Mouse (Mus musculus) heart, embryonic 13.5 days (tissue): Measurements from ENCODE around the gene Popdc3. TPM values are rescaled to one million over a fixed set of nuclear protein-coding genes. Genes with fewer than 3 reads are reported as not detected.

ENCODE experiments used
- ATAC-seq: fragments of 200-750 bp; cut with Nextera tagmentation; 2 replicates; pipeline ENCODE4 v1.8.0; 2017; ENCODE audit warnings: moderate TSS enrichment; ENCODE audit not compliant: insufficient number of reproducible peaks, low FRiP score, low TSS enrichment; ENCODE audit errors: extremely low read depth
- H3K27ac ChIP-seq: fragments of 300-500 bp; sonication (generic); replicated peaks from 2 replicates; pipeline ENCODE4 v1.5.1; 2015; ENCODE audit warnings: moderate library complexity, mild to moderate bottlenecking, inconsistent platforms
- H3K27me3 ChIP-seq: fragments of 300-500 bp; sonication (generic); replicated peaks from 2 replicates; pipeline ENCODE4 v1.6.1; 2015; ENCODE audit warnings: mild to moderate bottlenecking, inconsistent platforms
- H3K36me3 ChIP-seq: fragments of 300-500 bp; sonication (generic); 2 replicates; pipeline ENCODE4 v1.6.1; 2015; ENCODE audit warnings: mild to moderate bottlenecking, inconsistent platforms
- H3K4me1 ChIP-seq: fragments of 300-500 bp; sonication (generic); 2 replicates; pipeline ENCODE4 v1.6.1; 2015; ENCODE audit warnings: inconsistent platforms
- H3K4me2 ChIP-seq: fragments of 300-500 bp; sonication (generic); 2 replicates; pipeline ENCODE4 v1.6.1; 2015; ENCODE audit warnings: inconsistent platforms, mild to moderate bottlenecking, moderate library complexity
- H3K4me3 ChIP-seq: fragments of 300-500 bp; sonication (generic); 2 replicates; pipeline ENCODE4 v1.5.1; 2015; ENCODE audit warnings: moderate library complexity, mild to moderate bottlenecking, inconsistent platforms
- H3K9ac ChIP-seq: fragments of 300-500 bp; sonication (generic); 2 replicates; pipeline ENCODE4 v1.6.1; 2015; ENCODE audit warnings: inconsistent platforms, mild to moderate bottlenecking, moderate library complexity
- H3K9me3 ChIP-seq: fragments of 300-500 bp; sonication (generic); 2 replicates; pipeline ENCODE4 v1.6.1; 2016; ENCODE audit warnings: inconsistent platforms
- WGBS: fragments of 180-500 bp; shearing (Covaris S2); methylation state at CpG from one replicate; pipeline ENCODE4 v1.1.7; 2015; ENCODE audit warnings: mixed read lengths; 5-methylcytosine and 5-hydroxymethylcytosine counted together
- polyA plus RNA-seq: library from polyadenylated mRNA; unstranded; fragments of >200 nt; fragmentation: Nextera tagmentation; extraction: Ambion mirVana; gene quantifications from 2 replicates; pipeline ENCODE4 v1.2.1, GENCODE M21; 2015

The Popdc3 gene
- polyA plus RNA-seq, 1 experiment from 2014 or later: 32.2 TPM

DNA sequence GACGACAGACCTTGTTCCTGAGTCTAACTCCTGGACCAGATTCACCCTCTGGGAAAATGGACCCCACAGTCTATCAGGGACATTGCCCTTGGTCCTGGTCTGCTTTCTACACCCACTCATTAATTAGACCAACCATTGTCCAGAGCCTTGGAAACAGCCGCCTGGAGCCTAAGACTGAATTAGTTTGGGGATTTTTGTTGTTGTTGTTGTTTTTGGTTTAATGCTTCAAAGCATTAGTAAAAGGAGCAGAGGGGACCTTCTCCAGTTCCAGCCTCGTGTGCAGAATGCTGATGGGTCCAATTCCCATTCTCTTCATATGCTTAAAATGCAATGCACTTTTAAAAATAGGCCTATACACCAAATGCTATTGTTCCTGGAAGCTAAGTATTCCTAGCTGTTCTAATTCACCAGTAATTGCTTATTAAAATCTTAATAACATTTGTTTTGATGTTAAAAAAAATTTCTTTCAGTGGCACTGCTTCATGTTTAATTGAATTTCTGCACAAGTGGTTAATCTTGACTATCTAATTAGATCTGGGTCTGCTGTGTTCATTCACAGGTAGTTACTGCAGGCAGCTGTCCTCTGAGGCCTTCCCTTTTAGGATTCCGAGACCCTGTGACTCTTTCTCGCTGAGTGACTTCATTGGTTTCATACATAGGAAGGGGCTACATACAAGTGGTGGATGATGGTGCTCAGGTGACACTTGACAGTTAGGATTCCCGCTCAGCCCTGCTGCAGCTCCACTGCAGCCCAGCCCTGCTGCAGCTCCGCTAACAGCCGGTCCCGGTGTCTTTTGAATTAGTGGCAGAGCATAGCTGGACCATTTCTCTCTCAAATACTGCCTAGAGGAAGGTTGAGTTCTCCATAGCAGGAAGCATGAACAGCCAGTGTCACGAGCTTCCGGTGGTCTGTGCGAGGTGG, 25.9 kb upstream of the Popdc3 start:
- ATAC-seq: no peak
- Histone ChIP-seq H3K4me1 (peaks cover 32% of the 10 kb centered on the region), H3K27me3 (no peaks in the 10 kb centered on the region), H3K4me2 (no peak overlapping the region), H3K36me3 (peaks cover 90% of the 10 kb centered on the region), H3K9me3 (no peaks in the 10 kb centered on the region), H3K27ac (no peak overlapping the region), H3K4me3 (no peak overlapping the region), H3K9ac (no peak overlapping the region)
- WGBS: 90% methylated on average over 12 of the region's 12 CpGs

DNA sequence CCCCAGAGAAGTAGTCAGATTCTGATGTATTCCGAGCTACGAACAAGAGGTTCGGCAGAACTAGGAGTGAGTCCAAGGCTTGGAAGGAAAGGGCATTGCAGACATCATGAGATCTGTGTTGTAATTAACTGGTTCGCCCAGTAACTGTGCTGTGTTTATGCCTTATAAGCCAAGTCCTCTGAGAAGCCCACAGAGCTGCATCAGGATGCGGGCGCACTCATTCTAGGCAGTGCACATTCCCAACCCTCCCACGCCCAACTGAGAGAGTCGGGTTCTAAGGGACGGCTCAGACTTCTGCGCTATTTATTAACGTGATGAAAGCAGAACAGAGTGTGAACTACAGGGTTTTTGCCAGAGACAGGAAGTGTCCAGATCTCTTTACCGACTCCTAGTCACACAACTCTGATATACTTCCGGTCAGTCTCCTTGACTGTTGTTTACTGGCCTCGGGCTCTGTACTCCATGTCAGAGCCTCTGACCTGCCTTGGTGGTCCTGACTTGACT, 23.3 kb upstream of the Popdc3 start:
- peaks cover 19% of the 10 kb centered on the region for H3K4me1 ChIP-seq
- H3K4me3 ChIP-seq: no peak overlapping the region
- no peak for ATAC-seq
- no peak overlapping the region for H3K4me2 ChIP-seq
- H3K27ac ChIP-seq: no peak overlapping the region
- no peaks in the 10 kb centered on the region for H3K27me3 ChIP-seq
- H3K36me3 ChIP-seq: peaks cover 97% of the 10 kb centered on the region
- no peak overlapping the region for H3K9ac ChIP-seq
- no peaks in the 10 kb centered on the region for H3K9me3 ChIP-seq
- WGBS: 63% methylated on average over 14 of the region's 14 CpGs

DNA sequence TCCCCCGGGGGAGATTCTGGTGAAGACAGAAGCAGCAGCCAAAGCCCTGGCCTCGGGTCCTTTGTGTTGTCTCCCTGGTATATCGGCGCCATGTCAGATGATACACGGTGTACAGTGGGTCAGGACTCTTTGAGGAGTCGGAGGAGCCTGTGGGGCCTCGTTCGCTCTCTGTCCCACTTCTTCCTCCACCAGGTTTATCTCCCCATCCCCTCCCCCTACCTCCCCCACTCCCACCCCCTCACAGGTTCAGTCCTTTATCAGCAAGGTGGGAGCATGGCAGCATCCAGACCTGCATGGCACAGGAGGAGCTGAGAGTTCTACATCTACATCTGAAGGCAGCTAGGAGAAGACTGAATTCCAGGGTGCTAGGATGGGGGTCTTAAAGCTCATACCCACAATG, 12.0 kb upstream of the Popdc3 start:
- H3K27me3 ChIP-seq: no peaks in the 10 kb centered on the region

DNA sequence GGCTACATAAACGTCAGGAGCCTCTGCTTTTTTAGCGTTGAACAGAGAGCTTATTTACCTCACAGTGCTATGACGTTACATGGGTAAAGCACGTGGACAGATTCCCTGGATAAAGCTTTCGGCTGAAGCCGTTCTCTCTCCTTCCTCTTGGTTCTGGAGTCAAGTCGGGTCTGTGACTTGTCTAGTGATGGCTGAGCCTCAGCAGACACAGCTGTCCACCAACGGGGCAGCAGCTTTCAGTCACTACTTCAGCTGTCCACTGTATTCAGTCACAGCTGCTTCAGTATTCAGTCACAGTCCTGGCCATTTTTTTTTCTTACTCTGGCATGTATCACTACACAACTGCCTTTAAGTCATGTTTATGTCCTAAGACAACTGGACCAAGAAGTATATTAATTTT, 4.0 kb upstream of the Popdc3 start:
- peaks cover 7% of the 10 kb centered on the region; the same call in 1 of the 2 replicates for H3K9me3 ChIP-seq
- H3K27ac ChIP-seq: no peak overlapping the region
- no peak overlapping the region for H3K4me2 ChIP-seq
- H3K9ac ChIP-seq: no peak overlapping the region
- H3K4me1 ChIP-seq: no peaks in the 10 kb centered on the region
- H3K36me3 ChIP-seq: 0 out of 2 replicates have a peak, but pooled peaks cover 6% of the 10 kb centered on the region
- no peak for ATAC-seq
- WGBS: 43% methylated on average over 8 of the region's 8 CpGs
- H3K4me3 ChIP-seq: no peak overlapping the region
- no peaks in the 10 kb centered on the region for H3K27me3 ChIP-seq

More for the DNA sequence above, 12.0 kb upstream of the Popdc3 start:
- Histone ChIP-seq H3K4me2 (no peak overlapping the region), H3K27ac (no peak overlapping the region), H3K4me1 (no peaks in the 10 kb centered on the region), H3K9me3 (peaks cover 8% of the 10 kb centered on the region; the same call in 1 of the 2 replicates), H3K36me3 (peaks cover 11% of the 10 kb centered on the region), H3K4me3 (no peak overlapping the region), H3K9ac (no peak overlapping the region)
- ATAC-seq: no peak; the same call in 1 of the 2 replicates
- 82% methylated on average over 8 of the region's 8 CpGs for WGBS

DNA sequence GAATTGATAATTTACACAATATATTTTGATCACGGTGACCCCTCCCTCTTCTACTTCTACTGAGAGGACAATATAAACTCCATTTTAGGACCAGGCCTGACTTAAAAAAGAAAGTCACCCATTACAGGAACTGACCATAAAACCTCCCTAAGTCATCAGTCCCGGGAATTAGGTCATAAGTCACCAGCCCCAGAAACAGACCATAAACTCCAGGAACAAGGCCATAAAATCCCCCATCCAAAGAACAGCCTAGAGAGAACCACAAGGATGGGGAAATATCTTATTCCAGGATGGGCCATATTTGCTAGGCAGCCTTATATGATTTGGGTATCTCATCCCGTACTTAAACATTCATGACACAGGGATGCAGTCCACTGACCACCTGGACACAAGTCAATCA, 3.6 kb upstream of the Popdc3 start:
- WGBS: 83% methylated on average over 3 of the region's 3 CpGs
- Histone ChIP-seq H3K9me3 (peaks cover 7% of the 10 kb centered on the region; the same call in 1 of the 2 replicates), H3K4me2 (no peak overlapping the region), H3K36me3 (0 out of 2 replicates have a peak, but pooled peaks cover 6% of the 10 kb centered on the region), H3K9ac (no peak overlapping the region), H3K27me3 (no peaks in the 10 kb centered on the region), H3K27ac (no peak overlapping the region), H3K4me3 (no peak overlapping the region), H3K4me1 (no peaks in the 10 kb centered on the region)
- ATAC-seq: no peak

DNA sequence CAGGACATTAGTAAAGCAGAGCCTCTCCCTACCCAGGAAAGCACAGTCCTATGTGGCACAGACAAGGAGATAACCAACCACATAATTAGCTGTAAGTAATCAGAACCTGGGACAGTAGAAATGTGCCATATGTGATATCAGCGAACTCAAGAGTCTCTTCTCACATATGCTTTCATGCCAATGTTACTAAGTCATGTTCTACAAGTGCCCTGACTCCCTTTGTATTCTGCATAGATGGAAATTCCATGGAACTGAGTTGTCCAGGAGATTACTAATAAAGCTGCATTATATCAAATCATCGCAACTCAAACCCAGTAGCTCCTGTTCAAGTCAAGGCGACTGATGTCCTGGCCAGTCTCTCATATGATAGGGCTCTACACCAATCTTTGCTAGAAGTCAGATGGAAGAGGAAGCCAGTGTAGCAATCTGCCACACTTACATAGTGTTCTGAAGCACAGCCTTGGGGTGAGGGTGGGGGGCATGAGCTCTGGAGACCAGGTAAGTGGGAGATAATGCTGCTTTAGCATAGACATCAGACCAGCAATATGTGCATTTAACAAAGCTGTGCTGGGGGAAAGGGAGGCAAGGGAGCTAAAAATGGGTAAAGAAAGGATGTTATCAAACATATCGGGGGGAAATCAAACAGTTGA, 2.9 kb downstream of the Popdc3 start:
- Histone ChIP-seq H3K27me3 (no peaks in the 10 kb centered on the region), H3K4me2 (peak overlapping the region; percentile 36), H3K9ac (no peak overlapping the region), H3K4me3 (no peak overlapping the region), H3K36me3 (0 out of 2 replicates have a peak, but pooled peaks cover 1% of the 10 kb centered on the region), H3K27ac (peak overlapping the region; percentile 91), H3K4me1 (peaks cover 29% of the 10 kb centered on the region), H3K9me3 (no peaks in the 10 kb centered on the region)
- 38% methylated on average over 4 of the region's 4 CpGs for WGBS
- no peak; the same call in 1 of the 2 replicates for ATAC-seq

DNA sequence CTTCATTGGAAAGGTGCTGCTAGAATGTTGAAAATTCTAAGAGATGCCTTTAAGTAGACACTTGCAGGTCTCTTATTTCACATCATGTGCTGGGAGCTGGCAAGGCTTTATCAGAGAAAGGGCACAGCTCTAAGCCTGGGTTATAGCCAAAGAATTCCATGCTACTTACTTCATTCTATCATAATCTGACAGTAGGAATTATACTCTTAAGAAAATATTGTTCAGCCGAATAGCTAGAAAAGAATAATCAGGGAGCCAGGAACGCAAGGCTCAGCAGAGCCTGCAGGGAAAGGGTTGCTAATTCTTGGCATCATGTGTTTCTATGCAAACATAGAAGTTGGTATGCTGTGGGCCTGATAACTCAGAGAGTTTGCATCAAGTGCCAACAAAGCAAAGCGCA, 3.4 kb downstream of the Popdc3 start:
- ATAC-seq: 0 out of 2 replicates have a peak, but pooled peaks have one; percentile 35
- no peaks in the 10 kb centered on the region for H3K27me3 ChIP-seq
- no peak overlapping the region for H3K4me3 ChIP-seq
- H3K27ac ChIP-seq: peak overlapping the region; percentile 91
- H3K4me2 ChIP-seq: peak overlapping the region; percentile 36
- H3K9me3 ChIP-seq: no peaks in the 10 kb centered on the region
- no peaks in the 10 kb centered on the region for H3K36me3 ChIP-seq
- H3K9ac ChIP-seq: no peak overlapping the region
- WGBS: 27% methylated on average over 3 of the region's 3 CpGs
- peaks cover 29% of the 10 kb centered on the region for H3K4me1 ChIP-seq

DNA sequence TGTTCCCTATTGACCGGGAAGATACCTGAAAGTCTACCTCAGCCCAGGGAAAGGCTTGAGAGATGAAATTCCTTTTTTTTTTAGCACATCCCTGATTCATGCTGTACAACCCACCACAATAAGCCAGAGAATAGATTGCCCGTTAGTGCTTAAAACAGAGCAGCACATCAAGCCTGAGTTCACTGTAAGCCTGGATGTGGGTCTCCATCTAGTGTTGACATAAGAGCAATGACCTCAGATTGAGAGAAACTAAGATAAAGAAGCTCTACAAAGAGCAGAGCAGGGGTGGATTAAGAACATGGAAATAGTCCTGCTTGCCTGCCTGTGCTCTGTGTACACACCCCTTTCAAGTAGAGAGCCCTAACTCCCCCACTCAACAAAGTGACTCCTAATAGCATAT, 7.6 kb downstream of the Popdc3 start:
- WGBS: 57% methylated on average over 2 of the region's 2 CpGs
- no peaks in the 10 kb centered on the region for H3K36me3 ChIP-seq

DNA sequence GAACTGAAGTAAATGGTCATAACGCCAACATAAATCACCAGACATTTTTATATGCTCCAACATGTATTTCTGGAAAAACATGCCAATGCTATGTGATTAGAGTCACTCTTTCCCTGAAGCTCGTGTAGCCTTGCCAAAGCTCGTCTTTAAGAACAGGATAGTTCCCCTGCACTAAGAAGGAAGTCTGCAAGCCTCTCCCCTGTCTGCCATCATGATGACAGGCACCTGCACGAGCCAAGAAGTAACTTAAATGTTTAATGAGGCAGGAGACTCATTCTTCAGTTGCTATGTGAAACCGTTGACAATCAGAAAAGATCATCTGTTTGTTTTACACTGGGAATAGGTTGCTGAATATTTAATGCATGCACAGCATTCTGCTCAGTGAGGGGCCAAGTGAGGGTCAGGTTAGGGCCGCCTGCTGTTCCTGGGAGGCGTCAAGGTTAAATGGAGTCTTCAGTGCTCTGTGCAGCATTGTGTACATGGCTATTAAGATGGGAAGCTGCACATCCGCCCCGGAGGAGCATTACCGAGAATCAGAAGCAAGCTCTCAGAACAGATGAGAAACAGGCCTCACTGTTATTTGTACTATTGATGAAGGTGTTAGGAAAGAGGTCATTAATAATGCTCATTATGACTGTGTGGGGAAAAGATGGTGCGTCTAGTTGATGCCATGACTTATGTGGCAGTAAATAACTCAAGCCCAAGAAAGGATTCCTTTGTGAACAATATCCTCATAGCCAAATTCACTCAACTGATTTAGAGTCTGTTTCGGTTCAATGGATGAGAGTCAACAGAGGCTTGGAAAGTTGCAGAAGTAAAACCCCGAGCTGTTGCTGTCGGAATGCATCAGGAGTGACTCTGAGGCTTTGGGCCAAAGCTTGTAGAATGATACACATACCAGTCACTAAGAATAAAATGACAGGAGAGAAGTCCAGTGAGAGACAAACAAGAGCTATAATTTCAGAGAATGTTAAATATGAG, 15.7 kb downstream of the Popdc3 start:
- 66% methylated on average over 14 of the region's 14 CpGs for WGBS
- Histone ChIP-seq H3K4me2 (no peak overlapping the region), H3K27me3 (no peaks in the 10 kb centered on the region), H3K9ac (no peak overlapping the region), H3K4me3 (no peak overlapping the region), H3K9me3 (no peaks in the 10 kb centered on the region), H3K36me3 (no peaks in the 10 kb centered on the region), H3K27ac (no peak overlapping the region), H3K4me1 (peaks cover 17% of the 10 kb centered on the region)
- ATAC-seq: no peak

More for the DNA sequence above, 7.6 kb downstream of the Popdc3 start:
- Histone ChIP-seq H3K4me3 (no peak overlapping the region), H3K4me2 (no peak overlapping the region), H3K27ac (no peak overlapping the region), H3K4me1 (peaks cover 35% of the 10 kb centered on the region), H3K9ac (no peak overlapping the region), H3K27me3 (no peaks in the 10 kb centered on the region), H3K9me3 (no peaks in the 10 kb centered on the region)
- no peak for ATAC-seq

DNA sequence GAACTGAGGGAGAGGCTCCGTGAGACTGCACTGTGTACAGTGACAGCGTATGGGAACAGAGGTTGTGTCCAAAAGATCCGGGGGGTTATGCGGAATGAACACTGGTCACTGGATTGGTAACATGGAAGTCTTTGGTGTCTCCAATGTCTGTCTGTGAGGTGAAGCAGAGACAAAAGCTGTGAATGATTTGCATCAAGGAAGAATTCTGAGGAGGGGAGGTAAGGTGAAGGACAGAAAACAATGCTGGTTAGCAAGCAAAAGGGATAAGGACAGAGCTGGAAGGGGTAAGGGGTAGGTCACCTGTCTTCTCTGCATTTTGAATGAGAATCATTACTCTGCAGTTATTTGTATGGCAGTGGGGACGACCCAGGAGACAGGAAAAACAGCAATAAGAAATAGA, 16.6 kb downstream of the Popdc3 start:
- Histone ChIP-seq H3K4me3 (no peak overlapping the region), H3K9ac (no peak overlapping the region), H3K27ac (no peak overlapping the region), H3K4me1 (peaks cover 8% of the 10 kb centered on the region; the same call in 1 of the 2 replicates), H3K36me3 (no peaks in the 10 kb centered on the region), H3K4me2 (no peak overlapping the region), H3K9me3 (no peaks in the 10 kb centered on the region), H3K27me3 (no peaks in the 10 kb centered on the region)
- ATAC-seq: no peak
- WGBS: 77% methylated on average over 5 of the region's 5 CpGs
